Mouse (Mus musculus) testis, adult 2 months (tissue): ENCODE data around the gene Myt1. TPM values are rescaled to one million over a fixed set of nuclear protein-coding genes. Genes with fewer than 3 reads are reported as not detected.

Experiments
- H3K27ac ChIP-seq: fragments of 200-500 bp; 2 replicates; pipeline ENCODE4 v1.5.1; 2012; ENCODE audit warnings: low read depth, low read length; ENCODE audit not compliant: control insufficient read depth, insufficient read depth
- H3K27me3 ChIP-seq: fragments of 200-500 bp; 2 replicates; pipeline ENCODE4 v1.6.1; 2012; ENCODE audit warnings: mild to moderate bottlenecking, low read length, moderate library complexity; ENCODE audit not compliant: control insufficient read depth, insufficient read depth
- H3K36me3 ChIP-seq: fragments of 200-500 bp; 2 replicates; pipeline ENCODE4 v1.6.1; 2012; ENCODE audit warnings: mild to moderate bottlenecking, low read length; ENCODE audit not compliant: control insufficient read depth, insufficient read depth
- H3K4me1 ChIP-seq: fragments of 200-500 bp; 2 replicates; pipeline ENCODE4 v1.6.1; 2012; ENCODE audit warnings: low read length; ENCODE audit not compliant: control insufficient read depth, insufficient read depth
- H3K4me3 ChIP-seq: fragments of 200-500 bp; 2 replicates; pipeline ENCODE4 v1.5.1; 2012; ENCODE audit warnings: low read depth, mild to moderate bottlenecking, low read length, moderate library complexity, mixed read lengths; ENCODE audit not compliant: control insufficient read depth
- CTCF ChIP-seq: fragments of 200-500 bp; IDR thresholded peaks from 2 replicates; pipeline ENCODE4 v1.5.1; 2012; ENCODE audit warnings: low read depth, mild to moderate bottlenecking, inconsistent platforms, low read length, moderate library complexity; ENCODE audit not compliant: control insufficient read depth, insufficient read depth, insufficient replicate concordance
- POLR2A ChIP-seq: fragments of 200-500 bp; IDR thresholded peaks from 2 replicates; pipeline ENCODE4 v1.6.1; 2012; ENCODE audit warnings: low read depth, mild to moderate bottlenecking, inconsistent platforms, low read length, moderate library complexity; ENCODE audit not compliant: control insufficient read depth
- polyA plus RNA-seq: library from polyadenylated mRNA; depleted of rRNA; stranded (reverse); fragments of >200 nt; gene quantifications from 2 replicates; pipeline ENCODE4 v1.2.3, GENCODE M21; 2012

Myt1 gene
- polyA plus RNA-seq, 1 experiment = 2.9 TPM

- Histone ChIP-seq H3K36me3 (no peaks in the 10 kb centered on the region), H3K4me3 (no peak overlapping the region), H3K27me3 (no peaks in the 10 kb centered on the region), H3K4me1 (no peaks in the 10 kb centered on the region), H3K27ac (no peak overlapping the region)
- no peak for TF ChIP-seq POLR2A
- no peak for TF ChIP-seq CTCF
Observed at GRCm38 (mm10) chr2:181764600-181764999, 1.5 kb downstream of the Myt1 start.

GRCm38 (mm10) chr2:181765251-181765650, 2.1 kb downstream of the Myt1 start:
- Histone ChIP-seq H3K4me1 (no peaks in the 10 kb centered on the region), H3K4me3 (no peak overlapping the region), H3K36me3 (no peaks in the 10 kb centered on the region), H3K27me3 (no peaks in the 10 kb centered on the region), H3K27ac (no peak overlapping the region)
- TF ChIP-seq CTCF (no peak), POLR2A (no peak)

GRCm38 (mm10) chr2:181766672-181767557, 3.8 kb downstream of the Myt1 start:
- no peak overlapping the region for H3K4me3 ChIP-seq
- no peak for TF ChIP-seq CTCF
- no peak for TF ChIP-seq POLR2A
- H3K4me1 ChIP-seq = no peaks in the 10 kb centered on the region
- H3K36me3 ChIP-seq = no peaks in the 10 kb centered on the region
- no peaks in the 10 kb centered on the region for H3K27me3 ChIP-seq
- H3K27ac ChIP-seq = no peak overlapping the region

- Histone ChIP-seq H3K4me3 (no peak overlapping the region), H3K36me3 (no peaks in the 10 kb centered on the region), H3K4me1 (no peaks in the 10 kb centered on the region), H3K27ac (no peak overlapping the region), H3K27me3 (no peaks in the 10 kb centered on the region)
- TF ChIP-seq CTCF (no peak), POLR2A (no peak)
Observed at GRCm38 (mm10) chr2:181768451-181768850, 5.3 kb downstream of the Myt1 start.

GRCm38 (mm10) chr2:181769397-181769796, 6.3 kb downstream of the Myt1 start:
- Histone ChIP-seq H3K36me3 (no peaks in the 10 kb centered on the region), H3K4me1 (no peaks in the 10 kb centered on the region), H3K27ac (no peak overlapping the region), H3K4me3 (no peak overlapping the region), H3K27me3 (no peaks in the 10 kb centered on the region)
- TF ChIP-seq CTCF = no peak
- TF ChIP-seq POLR2A = no peak

- no peak overlapping the region for H3K4me3 ChIP-seq
- H3K27me3 ChIP-seq = no peaks in the 10 kb centered on the region
- TF ChIP-seq CTCF (no peak), POLR2A (no peak)
- no peak overlapping the region for H3K27ac ChIP-seq
- H3K36me3 ChIP-seq = no peaks in the 10 kb centered on the region
- no peaks in the 10 kb centered on the region for H3K4me1 ChIP-seq
Observed at GRCm38 (mm10) chr2:181773203-181773602, 10.1 kb downstream of the Myt1 start.

GRCm38 (mm10) chr2:181775786-181776185, 12.7 kb downstream of the Myt1 start:
- H3K4me1 ChIP-seq = no peaks in the 10 kb centered on the region
- H3K27ac ChIP-seq = no peak overlapping the region
- no peak overlapping the region for H3K4me3 ChIP-seq
- no peak for TF ChIP-seq POLR2A
- TF ChIP-seq CTCF = no peak
- no peaks in the 10 kb centered on the region for H3K27me3 ChIP-seq
- no peaks in the 10 kb centered on the region for H3K36me3 ChIP-seq

GRCm38 (mm10) chr2:181777715-181778114, 14.6 kb downstream of the Myt1 start:
- Histone ChIP-seq H3K27ac (no peak overlapping the region), H3K27me3 (no peaks in the 10 kb centered on the region), H3K4me3 (no peak overlapping the region), H3K36me3 (no peaks in the 10 kb centered on the region), H3K4me1 (no peaks in the 10 kb centered on the region)
- TF ChIP-seq CTCF = no peak
- TF ChIP-seq POLR2A = no peak
